In the genomic region with DNA sequence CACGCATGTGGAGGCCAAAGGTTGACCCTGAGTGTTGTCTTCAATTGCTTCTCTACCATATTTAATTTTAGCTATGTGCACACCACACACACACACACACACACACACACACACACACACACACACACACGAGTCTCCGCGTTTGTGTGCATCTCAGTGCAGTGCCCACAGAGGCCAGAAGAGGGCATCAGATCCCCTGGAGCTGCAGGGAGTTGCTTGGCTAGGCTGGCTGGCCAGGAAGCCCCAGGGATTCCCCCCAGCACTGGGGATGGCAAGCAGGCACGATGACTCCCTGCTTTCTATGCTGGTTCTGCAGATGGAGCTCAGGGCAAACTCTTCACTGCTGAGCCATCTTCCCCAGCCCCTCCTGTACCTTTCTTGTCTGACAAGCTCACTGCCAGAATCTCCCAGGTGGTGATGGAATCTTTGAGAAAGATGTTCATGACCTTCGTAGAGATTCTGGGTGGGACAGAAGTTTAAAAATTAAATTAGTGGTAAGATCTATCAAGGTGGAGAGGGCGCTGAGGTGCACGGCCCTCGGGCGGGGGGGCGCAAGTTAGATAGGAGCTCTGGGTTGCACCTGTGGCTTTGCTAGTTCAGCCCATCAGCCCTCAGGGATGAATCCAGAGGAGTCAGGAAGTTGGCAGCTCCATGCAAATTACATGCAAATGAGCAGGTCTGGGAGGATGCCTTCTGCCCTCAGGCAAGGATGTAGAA, we compare ENCODE assay signal across 8 mouse cellular contexts. TPM values are rescaled to one million over a fixed set of nuclear protein-coding genes. Genes with fewer than 3 reads are reported as not detected.
DNase-seq lines count a peak whose midpoint lies in the region; ATAC-seq and TF ChIP-seq lines count a peak whose summit lies in the region.

No protein-coding gene starts in this region.

- no peaks in the 10 kb centered on the region for H3K36me3 ChIP-seq in testis, adult 2 months (ENCODE audit: control insufficient read depth, insufficient read depth, low read length)
- no peaks in the 10 kb centered on the region for H3K36me3 ChIP-seq in intestine, postnatal 0 days (ENCODE audit: control insufficient read depth, insufficient read depth)
- no peaks in the 10 kb centered on the region for H3K36me3 ChIP-seq in liver, embryonic 11.5 days (ENCODE audit: control insufficient read depth, insufficient read depth, low read length)

- DNase-seq in testis, postnatal 14 days (ENCODE audit: low spot score), result no peak
- DNase-seq in c-Kit-positive CD71-positive TER-119-negative erythroid progenitor cells, embryonic 14.5 days (ENCODE audit: low read depth), result peak; percentile 25
- peak; percentile 31 to 59 for DNase-seq in frontal cortex, postnatal 10 days (ENCODE audit: low spot score in 2 of 2)
- DNase-seq in liver, embryonic 11.5 days (ENCODE audit: low spot score), result peak; percentile 66
- peak; percentile 77 for DNase-seq in retina, embryonic 14.5 days (ENCODE audit: low spot score)
- peak; percentile 58 for DNase-seq in urinary bladder, adult 2 months (ENCODE audit: low spot score)

- H3K27me3 ChIP-seq in testis, adult 2 months (ENCODE audit: control insufficient read depth, insufficient read depth, low read length), result no peaks in the 10 kb centered on the region
- H3K27me3 ChIP-seq in intestine, postnatal 0 days (replicated peaks; ENCODE audit: control insufficient read depth, insufficient read depth, low read length), result no peaks in the 10 kb centered on the region
- 0 out of 2 replicates have a peak, but pooled peaks cover 3% of the 10 kb centered on the region for H3K27me3 ChIP-seq in liver, embryonic 11.5 days (replicated peaks; ENCODE audit: control insufficient read depth, insufficient read depth, low read length)

- H3K9ac ChIP-seq in intestine, postnatal 0 days (ENCODE audit: low read depth, low read length), result no peak overlapping the region
- no peak overlapping the region for H3K9ac ChIP-seq in liver, embryonic 11.5 days (ENCODE audit: low read depth, low read length)

- no peak overlapping the region for H3K27ac ChIP-seq in testis, adult 2 months (ENCODE audit: control insufficient read depth, insufficient read depth, low read depth, low read length)
- no peak overlapping the region for H3K27ac ChIP-seq in intestine, postnatal 0 days (ENCODE audit: low read depth, low read length)
- no peak overlapping the region for H3K27ac ChIP-seq in liver, embryonic 11.5 days (ENCODE audit: low read depth, low read length)

- no peak for TF ChIP-seq POLR2A in testis, adult 2 months (IDR thresholded peaks at IDR 0.05; ENCODE audit: control insufficient read depth, low read depth, low read length)

- peaks cover 9% of the 10 kb centered on the region for H3K4me1 ChIP-seq in testis, adult 2 months (ENCODE audit: control insufficient read depth, insufficient read depth, low read length)
- no peaks in the 10 kb centered on the region for H3K4me1 ChIP-seq in intestine, postnatal 0 days (replicated peaks; ENCODE audit: control insufficient read depth, insufficient read depth, low read length)
- no peaks in the 10 kb centered on the region for H3K4me1 ChIP-seq in liver, embryonic 11.5 days (replicated peaks; ENCODE audit: control insufficient read depth, insufficient read depth, low read length)

- TF ChIP-seq CTCF in testis, adult 2 months (IDR thresholded peaks at IDR 0.05; ENCODE audit: control insufficient read depth, insufficient read depth, insufficient replicate concordance, low read depth, low read length), result peak; percentile 69
- TF ChIP-seq CTCF in intestine, postnatal 0 days (IDR thresholded peaks at IDR 0.05; ENCODE audit: low read depth), result peak; percentile 90

- no peaks in the 10 kb centered on the region for H3K9me3 ChIP-seq in intestine, postnatal 0 days (ENCODE audit: control insufficient read depth)
- H3K9me3 ChIP-seq in liver, embryonic 11.5 days (ENCODE audit: control insufficient read depth, low read length), result no peaks in the 10 kb centered on the region

- no peak overlapping the region; the same call in 1 of the 2 replicates for H3K4me2 ChIP-seq in intestine, postnatal 0 days (replicated peaks; ENCODE audit: low read depth)
- H3K4me2 ChIP-seq in liver, embryonic 11.5 days, result 0 out of 2 replicates have a peak overlapping the region, but pooled peaks have one; percentile 5

- H3K4me3 ChIP-seq in testis, adult 2 months (ENCODE audit: control insufficient read depth, low read depth, low read length), result no peak overlapping the region
- H3K4me3 ChIP-seq in intestine, postnatal 0 days (ENCODE audit: low read depth, low read length), result no peak overlapping the region
- no peak overlapping the region for H3K4me3 ChIP-seq in liver, embryonic 11.5 days (ENCODE audit: low read depth, low read length)

- peak; percentile 42; the same call in 1 of the 2 replicates for ATAC-seq in intestine, postnatal 0 days
- ATAC-seq in liver, embryonic 11.5 days (replicated peaks; ENCODE audit: low FRiP score), result peak; percentile 48; the same call in 1 of the 2 replicates

- WGBS in intestine, postnatal 0 days, result 25% methylated on average over 11 of the region's 11 CpGs
- WGBS in liver, embryonic 11.5 days, result 20% methylated on average over 11 of the region's 11 CpGs

RNA-seq across cellular contexts. Expression of gene C3, which starts 8.6 kb away (rescaled TPM):
- 6.3 and 12.4 TPM in 2 replicates for polyA plus RNA-seq in testis, adult 2 months (2012; rRNA removed)
- 19.5 TPM in 2 replicates for polyA plus RNA-seq in intestine, postnatal 0 days (2015; fragmentation: Nextera tagmentation; extraction: Ambion mirVana)
- polyA plus RNA-seq in liver, embryonic 11.5 days (2014; fragmentation: Nextera tagmentation; extraction: Ambion mirVana), result 71.7 and 82.8 TPM in 2 replicates
- 163 and 168 TPM in 2 replicates for polyA plus RNA-seq in urinary bladder, adult 2 months (2012; rRNA removed)

RNA-seq across cellular contexts. Expression of gene Tnfsf14, which starts 25.3 kb away (rescaled TPM):
- polyA plus RNA-seq in testis, adult 2 months (2012; rRNA removed), result not detected in 2 replicates
- 0.10 and 0.12 TPM in 2 replicates for polyA plus RNA-seq in intestine, postnatal 0 days (2015; fragmentation: Nextera tagmentation; extraction: Ambion mirVana)
- polyA plus RNA-seq in liver, embryonic 11.5 days (2014; fragmentation: Nextera tagmentation; extraction: Ambion mirVana), result 0.73 and 1.2 TPM in 2 replicates
- polyA plus RNA-seq in urinary bladder, adult 2 months (2012; rRNA removed), result 0.55 and 0.68 TPM in 2 replicates

RNA-seq across cellular contexts. Expression of gene Gpr108, which starts 28.9 kb away (rescaled TPM):
- 34.1 and 37.3 TPM in 2 replicates for polyA plus RNA-seq in testis, adult 2 months (2012; rRNA removed)
- 14.7 and 16.2 TPM in 2 replicates for polyA plus RNA-seq in intestine, postnatal 0 days (2015; fragmentation: Nextera tagmentation; extraction: Ambion mirVana)
- polyA plus RNA-seq in liver, embryonic 11.5 days (2014; fragmentation: Nextera tagmentation; extraction: Ambion mirVana), result 26.5 and 30.7 TPM in 2 replicates
- polyA plus RNA-seq in urinary bladder, adult 2 months (2012; rRNA removed), result 46.5 and 46.9 TPM in 2 replicates

RNA-seq across cellular contexts. Expression of gene Trip10, which starts 29.9 kb away (rescaled TPM):
- polyA plus RNA-seq in testis, adult 2 months (2012; rRNA removed), result 4.5 and 5.6 TPM in 2 replicates
- 26.3 and 31.6 TPM in 2 replicates for polyA plus RNA-seq in intestine, postnatal 0 days (2015; fragmentation: Nextera tagmentation; extraction: Ambion mirVana)
- polyA plus RNA-seq in liver, embryonic 11.5 days (2014; fragmentation: Nextera tagmentation; extraction: Ambion mirVana), result 25.5 and 25.9 TPM in 2 replicates
- polyA plus RNA-seq in urinary bladder, adult 2 months (2012; rRNA removed), result 78.9 and 81.3 TPM in 2 replicates

RNA-seq across cellular contexts. Expression of gene Vav1, which starts 59.6 kb away (rescaled TPM):
- 7.4 and 8.4 TPM in 2 replicates for polyA plus RNA-seq in testis, adult 2 months (2012; rRNA removed)
- 1.1 and 1.5 TPM in 2 replicates for polyA plus RNA-seq in intestine, postnatal 0 days (2015; fragmentation: Nextera tagmentation; extraction: Ambion mirVana)
- polyA plus RNA-seq in liver, embryonic 11.5 days (2014; fragmentation: Nextera tagmentation; extraction: Ambion mirVana), result 18.7 and 20.6 TPM in 2 replicates
- 3.5 and 3.9 TPM in 2 replicates for polyA plus RNA-seq in urinary bladder, adult 2 months (2012; rRNA removed)
